Mouse (Mus musculus) hindbrain, embryonic 10.5 days (tissue): ENCODE results near the gene Glrp1. TPM values are rescaled to one million over a fixed set of nuclear protein-coding genes. Genes with fewer than 3 reads are reported as not detected.

ENCODE experiments used
- DNase-seq: peaks from one replicate; pipeline ENCODE4 v3.0.0-alpha.2; 2017; ENCODE audit warnings: low spot score
- H3K27ac ChIP-seq: fragments of 300-500 bp; sonication (generic); 2 replicates; pipeline ENCODE4 v1.5.1; 2016; ENCODE audit warnings: mild to moderate bottlenecking, moderate library complexity
- H3K27me3 ChIP-seq: fragments of 300-500 bp; sonication (generic); 2 replicates; pipeline ENCODE4 v1.6.1; 2016; ENCODE audit warnings: mild to moderate bottlenecking; ENCODE audit not compliant: poor library complexity, insufficient read depth, severe bottlenecking
- H3K36me3 ChIP-seq: fragments of 300-500 bp; sonication (generic); 2 replicates; pipeline ENCODE4 v1.6.1; 2016; ENCODE audit warnings: mild to moderate bottlenecking, moderate library complexity
- H3K4me1 ChIP-seq: fragments of 300-500 bp; sonication (generic); replicated peaks from 2 replicates; pipeline ENCODE4 v1.6.1; 2016; ENCODE audit warnings: mild to moderate bottlenecking
- H3K4me3 ChIP-seq: fragments of 300-500 bp; sonication (generic); 2 replicates; pipeline ENCODE4 v1.5.1; 2016; ENCODE audit warnings: mild to moderate bottlenecking, moderate library complexity
- H3K9me3 ChIP-seq: fragments of 300-500 bp; sonication (generic); 2 replicates; pipeline ENCODE4 v1.6.1; 2016; ENCODE audit warnings: mild to moderate bottlenecking, moderate library complexity
- WGBS: fragments of 180-500 bp; shearing (Covaris S2); methylation state at CpG from one replicate; pipeline ENCODE4 v1.1.7; 2016; 5-methylcytosine and 5-hydroxymethylcytosine counted together
- polyA plus RNA-seq: library from polyadenylated mRNA; unstranded; fragments of >200 nt; fragmentation: Nextera tagmentation; extraction: Ambion mirVana; gene quantifications from 2 replicates; pipeline ENCODE4 v1.2.1, GENCODE M21; 2016

Gene Glrp1
- polyA plus RNA-seq, 1 experiment from 2014 or later, result not detected

DNA sequence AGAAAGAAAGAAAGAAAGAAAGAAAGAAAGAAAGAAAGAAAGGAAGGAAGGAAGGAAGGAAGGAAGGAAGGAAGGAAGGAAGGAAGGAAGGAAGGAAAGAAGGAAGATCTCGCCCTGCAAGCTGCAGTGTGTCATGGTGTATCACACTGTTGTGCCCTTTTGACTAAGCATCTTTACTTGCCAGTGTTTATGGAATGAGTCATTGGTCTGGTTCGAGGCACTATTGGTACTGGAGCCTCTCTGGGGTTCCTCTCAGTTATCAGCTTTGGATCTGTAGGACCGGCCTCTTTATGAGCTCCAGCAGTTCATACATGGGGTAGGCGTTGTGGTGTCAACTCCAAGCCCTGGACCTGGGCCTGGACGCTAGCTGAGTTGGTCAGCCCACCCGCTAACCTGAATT, 57.7 kb downstream of the Glrp1 start:
- Histone ChIP-seq H3K4me1 (peaks cover 28% of the 10 kb centered on the region), H3K36me3 (no peaks in the 10 kb centered on the region), H3K27ac (no peak overlapping the region), H3K4me3 (no peak overlapping the region), H3K27me3 (no peaks in the 10 kb centered on the region), H3K9me3 (no peaks in the 10 kb centered on the region)
- WGBS, result 89% methylated on average over 6 of the region's 6 CpGs
- DNase-seq, result no peak

DNA sequence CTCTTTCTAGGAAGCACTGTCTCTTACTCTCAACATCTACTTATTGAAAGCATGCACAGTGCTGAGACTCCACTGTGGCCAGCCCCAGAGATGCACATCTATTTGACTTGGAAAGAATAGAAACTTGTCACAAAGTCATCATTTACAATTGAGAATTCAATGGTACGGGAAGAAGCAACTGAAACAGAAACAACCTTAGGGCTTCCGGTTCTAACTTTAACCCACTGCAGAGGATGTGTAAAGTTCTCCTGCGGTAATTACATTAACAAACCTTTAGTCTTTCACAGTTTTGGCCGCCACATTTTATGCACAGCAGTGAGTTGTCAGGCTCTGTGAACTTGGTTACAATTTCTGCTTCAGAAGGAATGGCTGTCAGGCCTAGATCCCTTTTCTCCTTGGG, 59.2 kb downstream of the Glrp1 start:
- Histone ChIP-seq H3K4me3 (no peak overlapping the region), H3K27me3 (no peaks in the 10 kb centered on the region)

More for the DNA sequence above, 59.2 kb downstream of the Glrp1 start:
- no peaks in the 10 kb centered on the region for H3K9me3 ChIP-seq
- H3K36me3 ChIP-seq, result no peaks in the 10 kb centered on the region
- 90% methylated on average over 4 of the region's 4 CpGs for WGBS
- peaks cover 28% of the 10 kb centered on the region for H3K4me1 ChIP-seq
- no peak for DNase-seq
- no peak overlapping the region for H3K27ac ChIP-seq

Other genes with a start within 250 kb of the Glrp1 start
- 169 and 205 TPM in 2 replicates for gene Hjurp, start 232.4 kb downstream of the Glrp1 start, polyA plus RNA-seq
- gene Trpm8, start 232.4 kb downstream of the Glrp1 start, polyA plus RNA-seq, result not detected in 2 replicates
- 0.25 TPM in 1 of 2 replicates, not detected in the other for gene Spp2, start 103.1 kb downstream of the Glrp1 start, polyA plus RNA-seq
- gene Arl4c, start 192.2 kb upstream of the Glrp1 start, polyA plus RNA-seq, result 18.5 and 22.2 TPM in 2 replicates